Mouse (Mus musculus) kidney, adult 2 months (tissue): ENCODE measurements around the gene Robo2.

Experiments
- CTCF ChIP-seq: fragments of 200-500 bp; conservative IDR thresholded peaks from 2 replicates; pipeline ENCODE4 v1.5.1; 2011; ENCODE audit warnings: low read depth, mild to moderate bottlenecking, control low read depth, low read length, moderate library complexity, mixed read lengths; ENCODE audit not compliant: insufficient read depth, insufficient read length
- POLR2A ChIP-seq: fragments of 200-500 bp; IDR thresholded peaks from one replicate; pipeline ENCODE4 v1.6.1; 2011; ENCODE audit warnings: low read depth, low read length, control low read depth

- no peak for TF ChIP-seq POLR2A
- TF ChIP-seq CTCF = no peak
These were observed 138.6 kb downstream of the Robo2 start for GRCm38 (mm10) chr16:74272993-74273392.
